Mouse (Mus musculus): ENCODE data around the gene Bcl9l.

Bcl9l gene

GRCm38 (mm10) chr9:44510872-44511601 lies 28.4 kb downstream of the Bcl9l start:
- 0 out of 2 replicates have a peak, but pooled peaks have one; percentile 18 for ATAC-seq (ENCODE audit: insufficient number of reproducible peaks, low FRiP score, low TSS enrichment)

- ATAC-seq (ENCODE audit: insufficient number of reproducible peaks, low FRiP score, low TSS enrichment) = no peak
Measured at GRCm38 (mm10) chr9:44511935-44512716, 29.5 kb downstream of the Bcl9l start.

GRCm38 (mm10) chr9:44512717-44513003 lies 30.0 kb downstream of the Bcl9l start:
- ATAC-seq (ENCODE audit: insufficient number of reproducible peaks, low FRiP score, low TSS enrichment) = no peak

GRCm38 (mm10) chr9:44513121-44513520 lies 30.5 kb downstream of the Bcl9l start:
- ATAC-seq (ENCODE audit: insufficient number of reproducible peaks, low FRiP score, low TSS enrichment) = no peak

- ATAC-seq (ENCODE audit: insufficient number of reproducible peaks, low FRiP score, low TSS enrichment) = no peak
Measured at GRCm38 (mm10) chr9:44513610-44514009, 31.0 kb downstream of the Bcl9l start.

GRCm38 (mm10) chr9:44514147-44514546 lies 31.5 kb downstream of the Bcl9l start:
- ATAC-seq (ENCODE audit: insufficient number of reproducible peaks, low FRiP score, low TSS enrichment) = no peak

GRCm38 (mm10) chr9:44515131-44515751 lies 32.6 kb downstream of the Bcl9l start:
- ATAC-seq (ENCODE audit: insufficient number of reproducible peaks, low FRiP score, low TSS enrichment) = no peak

GRCm38 (mm10) chr9:44515891-44516290 lies 33.3 kb downstream of the Bcl9l start:
- ATAC-seq (ENCODE audit: insufficient number of reproducible peaks, low FRiP score, low TSS enrichment) = no peak

GRCm38 (mm10) chr9:44517368-44517767 lies 34.7 kb downstream of the Bcl9l start:
- no peak for ATAC-seq (ENCODE audit: insufficient number of reproducible peaks, low FRiP score, low TSS enrichment)

- no peak for ATAC-seq (ENCODE audit: insufficient number of reproducible peaks, low FRiP score, low TSS enrichment)
Measured at GRCm38 (mm10) chr9:44518068-44518467, 35.4 kb downstream of the Bcl9l start.

- ATAC-seq (ENCODE audit: insufficient number of reproducible peaks, low FRiP score, low TSS enrichment) = no peak
Measured at GRCm38 (mm10) chr9:44521927-44522326, 39.3 kb downstream of the Bcl9l start.

GRCm38 (mm10) chr9:44523686-44524085 lies 41.1 kb downstream of the Bcl9l start:
- no peak for ATAC-seq (ENCODE audit: insufficient number of reproducible peaks, low FRiP score, low TSS enrichment)

- no peak for ATAC-seq (ENCODE audit: insufficient number of reproducible peaks, low FRiP score, low TSS enrichment)
Measured at GRCm38 (mm10) chr9:44524235-44524826, 41.7 kb downstream of the Bcl9l start.

- ATAC-seq (ENCODE audit: insufficient number of reproducible peaks, low FRiP score, low TSS enrichment) = no peak
Measured at GRCm38 (mm10) chr9:44525001-44525400, 42.4 kb downstream of the Bcl9l start.

- ATAC-seq (ENCODE audit: insufficient number of reproducible peaks, low FRiP score, low TSS enrichment) = no peak
Measured at GRCm38 (mm10) chr9:44525589-44525988, 43.0 kb downstream of the Bcl9l start.

- no peak for ATAC-seq (ENCODE audit: insufficient number of reproducible peaks, low FRiP score, low TSS enrichment)
Measured at GRCm38 (mm10) chr9:44526337-44527112, 43.9 kb downstream of the Bcl9l start.

- ATAC-seq (ENCODE audit: insufficient number of reproducible peaks, low FRiP score, low TSS enrichment) = no peak
Measured at GRCm38 (mm10) chr9:44528340-44528739, 45.7 kb downstream of the Bcl9l start.

DNA sequence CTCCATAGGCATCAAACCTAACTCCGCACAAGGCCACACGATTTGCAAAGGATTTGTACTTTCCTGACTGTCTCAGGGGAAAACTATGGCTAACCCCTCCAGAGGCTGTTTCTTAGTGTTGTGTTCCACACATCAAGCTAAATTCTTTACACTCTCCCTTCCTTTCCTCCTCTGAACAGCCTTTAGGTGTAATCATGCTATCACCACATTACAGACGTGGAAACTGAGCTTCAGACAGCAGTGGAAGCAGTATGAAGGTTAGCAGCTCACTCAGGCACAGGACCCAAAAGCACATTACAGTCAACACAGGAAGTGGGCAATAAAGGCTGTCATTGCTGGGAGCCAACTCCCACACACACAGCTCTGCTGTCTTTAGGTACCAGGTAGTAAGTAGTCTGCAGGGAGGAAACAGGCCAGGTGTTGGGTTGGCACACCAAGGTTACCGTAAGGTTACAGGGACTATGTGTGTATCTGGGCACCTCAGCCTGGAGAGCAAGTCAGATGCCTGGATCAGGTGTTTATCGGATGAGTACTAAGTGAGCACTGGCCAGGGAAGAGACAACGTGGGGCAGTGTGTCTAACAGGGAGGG lies 50.5 kb downstream of the Bcl9l start:
- no peak for ATAC-seq (ENCODE audit: insufficient number of reproducible peaks, low FRiP score, low TSS enrichment)

- no peak for ATAC-seq (ENCODE audit: insufficient number of reproducible peaks, low FRiP score, low TSS enrichment)
Measured at GRCm38 (mm10) chr9:44537625-44538301, 55.1 kb downstream of the Bcl9l start.

All from cerebellum, adult (tissue).